Mouse (Mus musculus) C2C12 (cell line): ENCODE measurements around the gene Matn1.

Experiments used
- CEBPB ChIP-seq: IDR thresholded peaks from one replicate; pipeline ENCODE4 v1.6.1; 2011; ENCODE audit warnings: low read depth, mild to moderate bottlenecking, control low read depth, moderate library complexity
- CTCF ChIP-seq: IDR thresholded peaks from one replicate; pipeline ENCODE4 v1.5.1; 2011; ENCODE audit not compliant: control insufficient read depth, insufficient read depth, insufficient read length
- FOSL1 ChIP-seq: IDR thresholded peaks from one replicate; pipeline ENCODE4 v1.8.0; 2011; ENCODE audit warnings: mild to moderate bottlenecking, low read length; ENCODE audit not compliant: poor library complexity, insufficient read depth, severe bottlenecking
- MAX ChIP-seq: IDR thresholded peaks from one replicate; pipeline ENCODE4 v1.6.1; 2011; ENCODE audit warnings: mild to moderate bottlenecking, control low read depth
- MYOD1 ChIP-seq: IDR thresholded peaks from one replicate; pipeline ENCODE4 v1.6.1; 2011; ENCODE audit warnings: low read depth; ENCODE audit not compliant: control insufficient read depth, insufficient read length
- MYOG ChIP-seq: IDR thresholded peaks from one replicate; pipeline ENCODE4 v1.6.1; 2011; ENCODE audit not compliant: control insufficient read depth, insufficient read length; ENCODE audit errors: extremely low read depth
- USF1 ChIP-seq: IDR thresholded peaks from one replicate; pipeline ENCODE4 v1.6.1; 2011; ENCODE audit warnings: low read depth, mild to moderate bottlenecking, control low read depth, moderate library complexity

DNA sequence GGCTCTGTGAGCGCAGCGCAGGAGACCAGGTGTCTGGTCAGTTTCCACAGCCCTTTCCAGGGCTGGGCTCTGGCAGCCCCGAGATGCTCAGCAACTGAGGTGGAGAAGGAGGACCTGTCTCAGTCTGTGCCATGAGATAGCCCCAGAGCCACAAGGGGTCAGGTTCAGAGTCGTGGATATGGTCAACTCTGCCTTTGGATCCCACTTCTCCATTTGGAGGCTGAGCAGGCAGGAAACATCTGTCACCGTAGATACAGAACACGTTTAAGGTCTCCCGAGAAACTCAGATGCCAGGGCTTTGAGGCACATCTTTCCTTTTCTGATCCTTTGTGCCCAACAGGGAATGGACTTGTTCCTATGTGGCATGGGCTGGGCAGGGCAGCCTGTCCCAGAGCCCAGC lies 594 bp downstream of the Matn1 start:
- no peak for TF ChIP-seq CTCF
- no peak for TF ChIP-seq USF1
- no peak for TF ChIP-seq MAX
- no peak for TF ChIP-seq CEBPB
- TF ChIP-seq MYOG: no peak
- no peak for TF ChIP-seq FOSL1
- no peak for TF ChIP-seq MYOD1
